Mouse (Mus musculus) adrenal gland, adult 18-20 months (tissue): Measurements from ENCODE around the gene Ccl17. TPM values are rescaled to one million over a fixed set of nuclear protein-coding genes. Genes with fewer than 3 reads are reported as not detected.

Experiments used
- total RNA-seq, 2 experiments: library from RNA; stranded (reverse); gene quantifications; 1 replicate in 1 of 2; 2 replicates in 1 of 2; pipeline ENCODE4 v1.2.3; 2021

The Ccl17 gene
- total RNA-seq, 2 experiments from 2014 or later, result 1.4 to 1.8 TPM

Other genes starting within 250 kb of the Ccl17 start
- gene Rspry1, start 208.5 kb upstream of the Ccl17 start, total RNA-seq, result 10 to 100 TPM; 23.3 to 25.3 TPM
- gene Fam192a, start 208.5 kb upstream of the Ccl17 start, total RNA-seq, result 10 to 100 TPM; 38.0 to 39.3 TPM
- gene Arl2bp, start 143.9 kb upstream of the Ccl17 start, total RNA-seq, result 10 to 100 TPM; 60.6 to 66.6 TPM
- gene Pllp, start 114.2 kb upstream of the Ccl17 start, total RNA-seq, result under 1 TPM; 0.46 to 0.93 TPM
- under 1 TPM in 1 of 2 experiments, not detected in 1; 0.60 TPM for gene Ccl22, start 64.9 kb upstream of the Ccl17 start, total RNA-seq
- gene Cx3cl1, start 38.4 kb upstream of the Ccl17 start, total RNA-seq, result 10 to 100 TPM; 31.3 to 35.4 TPM
- 100 to 1,000 TPM; 178 to 203 TPM for gene Coq9, start 27.9 kb downstream of the Ccl17 start, total RNA-seq
- gene Ciapin1, start 27.9 kb downstream of the Ccl17 start, total RNA-seq, result 100 to 1,000 TPM in 1 of 2 experiments, 10 to 100 TPM in 1; 85.5 to 102 TPM
- gene Polr2c, start 47.0 kb downstream of the Ccl17 start, total RNA-seq, result 10 to 100 TPM; 61.9 to 65.1 TPM
- gene Dok4, start 65.9 kb downstream of the Ccl17 start, total RNA-seq, result 1 to 10 TPM; 7.7 to 9.8 TPM
- 1 to 10 TPM; 5.2 to 5.5 TPM for gene Ccdc102a, start 107.6 kb downstream of the Ccl17 start, total RNA-seq
- gene Adgrg5, start 113.2 kb downstream of the Ccl17 start, total RNA-seq, result 1 to 10 TPM; 1.4 to 1.6 TPM
- gene Adgrg1, start 164.3 kb downstream of the Ccl17 start, total RNA-seq, result 10 to 100 TPM; 24.1 to 43.3 TPM
- 1 to 10 TPM; 2.1 to 2.2 TPM for gene Adgrg3, start 207.2 kb downstream of the Ccl17 start, total RNA-seq
- not detected for gene Drc7, start 244.7 kb downstream of the Ccl17 start, total RNA-seq